Mouse (Mus musculus): ENCODE data around the gene Ralgps1.

- peak; percentile 50; the same call in 1 of the 2 replicates for TF ChIP-seq CTCF (IDR thresholded peaks at IDR 0.05; ENCODE audit: extremely low read depth, insufficient read length, insufficient replicate concordance, low read depth, low read length)
- TF ChIP-seq POLR2A (IDR thresholded peaks at IDR 0.05; ENCODE audit: low read depth, low read length) = no peak
These were observed 54.8 kb downstream of the Ralgps1 start for GRCm38 (mm10) chr2:33316516-33316915.
